Mouse (Mus musculus): ENCODE measurements around the gene Ttc23l. TPM values are rescaled to one million over a fixed set of nuclear protein-coding genes. Genes with fewer than 3 reads are reported as not detected.

The Ttc23l gene
- not detected in 4 replicates for total RNA-seq (2023)

GRCm38 (mm10) chr15:10558465-10558864 is at the start of gene Ttc23l:
Ttc23l (minus strand) TSS chr15:10558668.

GRCm38 (mm10) chr15:10485484-10486364 is 72.7 kb downstream of the Ttc23l start, which contains the start of the genes Brix1 and Rad1:
Brix1 (minus strand) TSS chr15:10485947.
Rad1 (plus strand) TSS chr15:10486018.

GRCm38 (mm10) chr15:10470151-10470831 is 88.2 kb downstream of the Ttc23l start, which contains the start of gene Dnajc21:
Dnajc21 (minus strand) TSS chr15:10470516.

Other genes starting within 250 kb of the Ttc23l start
- not detected in 4 replicates for gene Gm21973, start 233.3 kb downstream of the Ttc23l start, total RNA-seq (2023)
- not detected in 4 replicates for gene Agxt2, start 200.1 kb downstream of the Ttc23l start, total RNA-seq (2023)
- gene Dnajc21, start 88.2 kb downstream of the Ttc23l start, total RNA-seq (2023) = 31.1 to 35.8 TPM (median 34.3 TPM) in 4 replicates
- gene Brix1, start 72.7 kb downstream of the Ttc23l start, total RNA-seq (2023) = 34.8 to 46.1 TPM (median 43.9 TPM) in 4 replicates
- 22.3 to 29.9 TPM (median 28.1 TPM) in 4 replicates for gene Rad1, start 72.7 kb downstream of the Ttc23l start, total RNA-seq (2023)
- gene Rai14, start 156.0 kb upstream of the Ttc23l start, total RNA-seq (2023) = 0.22 TPM in 1 of 4 replicates, not detected in the others

Data from B cell, adult 62 days (primary cell).